Mouse (Mus musculus) midbrain, embryonic 10.5 days (tissue): Measurements from ENCODE around the gene Dcun1d3. TPM values are rescaled to one million over a fixed set of nuclear protein-coding genes. Genes with fewer than 3 reads are reported as not detected.

Experiments used
- DNase-seq: peaks from one replicate; pipeline ENCODE4 v3.0.0-alpha.2; 2017; ENCODE audit warnings: low spot score
- H3K27ac ChIP-seq: fragments of 300-500 bp; sonication (generic); replicated peaks from 2 replicates; pipeline ENCODE4 v1.5.1; 2016; ENCODE audit warnings: mild to moderate bottlenecking
- H3K27me3 ChIP-seq: fragments of 300-500 bp; sonication (generic); 2 replicates; pipeline ENCODE4 v1.6.1; 2016; ENCODE audit warnings: low read depth, mild to moderate bottlenecking; ENCODE audit not compliant: poor library complexity, severe bottlenecking
- H3K36me3 ChIP-seq: fragments of 300-500 bp; sonication (generic); 2 replicates; pipeline ENCODE4 v1.6.1; 2016; ENCODE audit warnings: mild to moderate bottlenecking, moderate library complexity
- H3K4me1 ChIP-seq: fragments of 300-500 bp; sonication (generic); 2 replicates; pipeline ENCODE4 v1.6.1; 2016
- H3K4me3 ChIP-seq: fragments of 300-500 bp; sonication (generic); 2 replicates; pipeline ENCODE4 v1.5.1; 2016; ENCODE audit warnings: mild to moderate bottlenecking, moderate library complexity
- H3K9me3 ChIP-seq: fragments of 300-500 bp; sonication (generic); replicated peaks from 2 replicates; pipeline ENCODE4 v1.6.1; 2016; ENCODE audit warnings: mild to moderate bottlenecking
- WGBS: fragments of 180-500 bp; shearing (Covaris S2); methylation state at CpG from one replicate; pipeline ENCODE4 v1.1.7; 2016; 5-methylcytosine and 5-hydroxymethylcytosine counted together
- polyA plus RNA-seq: library from polyadenylated mRNA; unstranded; fragments of >200 nt; fragmentation: Nextera tagmentation; extraction: Ambion mirVana; gene quantifications from 2 replicates; pipeline ENCODE4 v1.2.1, GENCODE M21; 2016

Gene Dcun1d3
- polyA plus RNA-seq, 1 experiment from 2014 or later, result 13.1 TPM

- Histone ChIP-seq H3K9me3 (no peaks in the 10 kb centered on the region), H3K4me3 (no peak overlapping the region), H3K36me3 (peaks cover 44% of the 10 kb centered on the region), H3K4me1 (no peaks in the 10 kb centered on the region), H3K27ac (no peak overlapping the region), H3K27me3 (no peaks in the 10 kb centered on the region)
- DNase-seq, result no peak
- WGBS, result 95% methylated on average over 4 of the region's 4 CpGs
Observed at GRCm38 (mm10) chr7:119841820-119842449, 54.2 kb downstream of the Dcun1d3 start.

- DNase-seq, result no peak
- H3K4me3 ChIP-seq, result no peak overlapping the region
- H3K4me1 ChIP-seq, result no peaks in the 10 kb centered on the region
- 95% methylated on average over 4 of the region's 4 CpGs for WGBS
- H3K27ac ChIP-seq, result no peak overlapping the region
- H3K9me3 ChIP-seq, result no peaks in the 10 kb centered on the region
- no peaks in the 10 kb centered on the region for H3K27me3 ChIP-seq
- H3K36me3 ChIP-seq, result peaks cover 55% of the 10 kb centered on the region
Observed at GRCm38 (mm10) chr7:119835996-119836777, 59.9 kb downstream of the Dcun1d3 start.

GRCm38 (mm10) chr7:119835371-119835770 lies 60.7 kb downstream of the Dcun1d3 start:
- no peak for DNase-seq
- H3K36me3 ChIP-seq, result peaks cover 53% of the 10 kb centered on the region
- WGBS, result 100% methylated on average over 1 of the region's 1 CpGs

GRCm38 (mm10) chr7:119808723-119809122 lies 87.4 kb downstream of the Dcun1d3 start:
- 92% methylated on average over 3 of the region's 3 CpGs for WGBS
- no peak for DNase-seq
- H3K4me1 ChIP-seq, result no peaks in the 10 kb centered on the region
- H3K9me3 ChIP-seq, result no peaks in the 10 kb centered on the region
- no peak overlapping the region for H3K27ac ChIP-seq
- no peaks in the 10 kb centered on the region for H3K27me3 ChIP-seq
- peaks cover 86% of the 10 kb centered on the region for H3K36me3 ChIP-seq
- H3K4me3 ChIP-seq, result no peak overlapping the region

More at GRCm38 (mm10) chr7:119835371-119835770, 60.7 kb downstream of the Dcun1d3 start:
- Histone ChIP-seq H3K27ac (no peak overlapping the region), H3K9me3 (no peaks in the 10 kb centered on the region), H3K4me1 (no peaks in the 10 kb centered on the region), H3K4me3 (no peak overlapping the region), H3K27me3 (no peaks in the 10 kb centered on the region)

GRCm38 (mm10) chr7:119807396-119807795 lies 88.7 kb downstream of the Dcun1d3 start:
- 92% methylated on average over 5 of the region's 5 CpGs for WGBS
- Histone ChIP-seq H3K9me3 (no peaks in the 10 kb centered on the region), H3K36me3 (peaks cover 76% of the 10 kb centered on the region), H3K4me3 (no peak overlapping the region), H3K27ac (no peak overlapping the region), H3K27me3 (no peaks in the 10 kb centered on the region), H3K4me1 (no peaks in the 10 kb centered on the region)
- no peak for DNase-seq

Other genes starting within 250 kb of the Dcun1d3 start
- gene Acsm4, start 206.3 kb downstream of the Dcun1d3 start, polyA plus RNA-seq, result not detected in 2 replicates
- 103 TPM in 2 replicates for gene Thumpd1, start 175.5 kb downstream of the Dcun1d3 start, polyA plus RNA-seq
- 0.10 and 0.19 TPM in 2 replicates for gene Acsm3, start 135.4 kb downstream of the Dcun1d3 start, polyA plus RNA-seq
- 28.0 and 31.2 TPM in 2 replicates for gene Rexo5, start 102.3 kb downstream of the Dcun1d3 start, polyA plus RNA-seq
- 34.5 and 34.8 TPM in 2 replicates for gene Eri2, start 102.2 kb downstream of the Dcun1d3 start, polyA plus RNA-seq
- gene Lyrm1, start 437 bp downstream of the Dcun1d3 start, polyA plus RNA-seq, result 11.3 and 13.3 TPM in 2 replicates
- not detected in 2 replicates for gene Dnah3, start 199.0 kb upstream of the Dcun1d3 start, polyA plus RNA-seq
- 23.9 and 25.9 TPM in 2 replicates for gene Tmem159, start 206.1 kb upstream of the Dcun1d3 start, polyA plus RNA-seq
- not detected in 2 replicates for gene Zp2, start 249.0 kb upstream of the Dcun1d3 start, polyA plus RNA-seq